Mouse (Mus musculus): ENCODE results near the gene Mpc1. TPM values are rescaled to one million over a fixed set of nuclear protein-coding genes. Genes with fewer than 3 reads are reported as not detected.

Mpc1 gene
- polyA plus RNA-seq, 1 experiment from 2014 or later, result 153 TPM

DNA sequence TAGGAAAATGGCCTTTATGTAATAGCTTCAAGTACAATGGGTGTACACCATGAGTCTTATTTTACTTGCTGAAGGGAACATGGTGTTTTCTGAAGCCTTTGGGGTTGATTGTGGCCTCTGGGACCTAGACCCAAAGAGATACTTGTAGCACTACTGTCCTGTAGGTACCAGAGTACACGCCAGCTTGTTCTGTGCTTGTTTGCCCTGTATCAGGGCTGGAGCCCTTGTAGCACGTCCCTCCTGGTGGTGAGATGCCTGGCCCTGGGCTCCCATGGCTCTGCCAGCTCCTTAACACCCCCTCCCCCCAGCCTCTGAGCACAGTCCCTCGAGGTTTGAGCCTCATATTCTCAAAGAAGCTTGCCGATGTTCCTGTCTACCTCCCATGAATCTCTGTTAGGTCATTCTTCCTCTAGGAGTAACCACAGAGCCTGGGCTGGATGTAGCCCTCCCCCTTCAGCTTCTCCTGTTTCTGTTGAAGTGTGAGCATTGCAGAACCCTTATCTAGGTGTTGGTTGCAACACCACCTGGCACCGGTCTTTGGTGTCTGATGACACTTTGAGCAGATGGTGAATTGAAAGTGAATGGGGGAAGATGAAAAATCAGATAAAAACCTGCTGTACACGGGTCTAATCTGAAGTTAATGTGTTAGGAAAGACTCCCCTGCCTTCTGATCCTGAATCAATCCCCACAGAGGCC is 10.5 kb upstream of the Mpc1 start:
- peaks cover 2% of the 10 kb centered on the region; the same call in 1 of the 2 replicates for H3K27me3 ChIP-seq (ENCODE audit: control insufficient read depth, insufficient read depth, low read length)
- WGBS (ENCODE audit: insufficient replicate concordance), result 39% methylated on average over 6 of the region's 6 CpGs
- no peak overlapping the region for H3K27ac ChIP-seq (ENCODE audit: low read depth, low read length)
- H3K9me3 ChIP-seq (replicated peaks; ENCODE audit: control insufficient read depth, low read length), result no peaks in the 10 kb centered on the region
- no peaks in the 10 kb centered on the region for H3K36me3 ChIP-seq (ENCODE audit: control insufficient read depth, insufficient read depth, low read length)
- ATAC-seq (replicated peaks; ENCODE audit: insufficient number of reproducible peaks, low FRiP score, low TSS enrichment), result no peak
- H3K4me3 ChIP-seq (ENCODE audit: low read depth, low read length), result no peak overlapping the region
- H3K4me1 ChIP-seq (ENCODE audit: control insufficient read depth, insufficient read depth, low read length), result no peaks in the 10 kb centered on the region
- no peak overlapping the region for H3K4me2 ChIP-seq
- no peak overlapping the region for H3K9ac ChIP-seq (ENCODE audit: low read depth, low read length)

- no peaks in the 10 kb centered on the region for H3K4me1 ChIP-seq (ENCODE audit: control insufficient read depth, insufficient read depth, low read length)
- H3K27me3 ChIP-seq (ENCODE audit: control insufficient read depth, insufficient read depth, low read length), result peaks cover 2% of the 10 kb centered on the region; the same call in 1 of the 2 replicates
- no peak overlapping the region for H3K27ac ChIP-seq (ENCODE audit: low read depth, low read length)
- no peak overlapping the region for H3K4me3 ChIP-seq (ENCODE audit: low read depth, low read length)
- no peak overlapping the region for H3K9ac ChIP-seq (ENCODE audit: low read depth, low read length)
- H3K36me3 ChIP-seq (ENCODE audit: control insufficient read depth, insufficient read depth, low read length), result no peaks in the 10 kb centered on the region
- no peak overlapping the region for H3K4me2 ChIP-seq
- no peaks in the 10 kb centered on the region for H3K9me3 ChIP-seq (replicated peaks; ENCODE audit: control insufficient read depth, low read length)
- WGBS (ENCODE audit: insufficient replicate concordance), result 53% methylated on average over 6 of the region's 6 CpGs
- ATAC-seq (replicated peaks; ENCODE audit: insufficient number of reproducible peaks, low FRiP score, low TSS enrichment), result no peak
Measured at GRCm38 (mm10) chr17:8272951-8273350, 9.8 kb upstream of the Mpc1 start.

DNA sequence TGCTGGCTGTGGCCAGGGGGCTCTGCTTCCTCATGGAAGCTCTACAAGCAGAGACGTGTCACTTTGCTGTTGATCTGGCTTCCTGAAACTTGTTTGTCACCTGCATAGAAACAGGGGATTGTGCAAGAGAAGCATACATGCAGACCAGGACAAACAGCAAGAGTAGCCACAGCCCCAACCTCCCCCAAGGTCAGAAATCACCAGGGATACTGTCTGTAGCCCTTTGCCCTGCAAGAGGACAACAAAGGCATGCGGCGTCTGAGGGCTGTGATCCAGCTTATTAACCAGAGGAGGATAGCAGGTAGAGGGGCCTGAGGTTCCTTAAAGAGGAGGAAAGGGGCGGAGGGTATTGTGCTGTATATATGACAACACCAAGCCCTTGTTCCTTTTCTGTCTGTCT is 6.6 kb upstream of the Mpc1 start:
- WGBS (ENCODE audit: insufficient replicate concordance), result 67% methylated on average over 4 of the region's 4 CpGs
- Histone ChIP-seq H3K9me3 (replicated peaks; ENCODE audit: control insufficient read depth, low read length) (no peaks in the 10 kb centered on the region), H3K27ac (ENCODE audit: low read depth, low read length) (no peak overlapping the region), H3K4me2 (no peak overlapping the region), H3K36me3 (ENCODE audit: control insufficient read depth, insufficient read depth, low read length) (no peaks in the 10 kb centered on the region), H3K27me3 (ENCODE audit: control insufficient read depth, insufficient read depth, low read length) (peaks cover 2% of the 10 kb centered on the region; the same call in 1 of the 2 replicates), H3K9ac (ENCODE audit: low read depth, low read length) (no peak overlapping the region), H3K4me1 (ENCODE audit: control insufficient read depth, insufficient read depth, low read length) (no peaks in the 10 kb centered on the region), H3K4me3 (ENCODE audit: low read depth, low read length) (no peak overlapping the region)
- ATAC-seq (replicated peaks; ENCODE audit: insufficient number of reproducible peaks, low FRiP score, low TSS enrichment), result no peak

DNA sequence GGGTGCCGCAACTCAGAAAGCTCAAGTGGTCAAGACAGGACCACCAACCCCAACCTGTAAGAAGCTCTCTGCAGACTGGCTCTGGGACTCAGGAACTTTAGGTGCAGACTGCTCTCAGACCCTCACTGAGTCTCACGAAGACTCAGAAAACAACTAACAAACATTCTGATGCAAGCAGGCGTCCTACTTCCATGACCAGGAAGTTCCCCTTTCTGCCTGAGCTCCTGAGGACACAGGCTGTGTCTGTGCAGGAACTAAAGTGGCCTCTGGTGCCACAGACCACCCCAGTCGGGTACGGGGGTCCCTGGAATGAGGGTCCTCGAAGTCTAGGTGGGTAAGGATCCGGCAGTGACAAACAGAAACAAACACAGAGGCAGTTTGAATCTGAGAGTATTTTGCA is 6.0 kb upstream of the Mpc1 start:
- Histone ChIP-seq H3K4me1 (ENCODE audit: control insufficient read depth, insufficient read depth, low read length) (no peaks in the 10 kb centered on the region), H3K9ac (ENCODE audit: low read depth, low read length) (no peak overlapping the region), H3K27me3 (ENCODE audit: control insufficient read depth, insufficient read depth, low read length) (no peaks in the 10 kb centered on the region; the same call in 1 of the 2 replicates), H3K4me2 (no peak overlapping the region), H3K27ac (ENCODE audit: low read depth, low read length) (no peak overlapping the region), H3K36me3 (ENCODE audit: control insufficient read depth, insufficient read depth, low read length) (no peaks in the 10 kb centered on the region), H3K9me3 (replicated peaks; ENCODE audit: control insufficient read depth, low read length) (no peaks in the 10 kb centered on the region), H3K4me3 (ENCODE audit: low read depth, low read length) (no peak overlapping the region)
- ATAC-seq (replicated peaks; ENCODE audit: insufficient number of reproducible peaks, low FRiP score, low TSS enrichment), result no peak
- WGBS (ENCODE audit: insufficient replicate concordance), result 77% methylated on average over 7 of the region's 7 CpGs

DNA sequence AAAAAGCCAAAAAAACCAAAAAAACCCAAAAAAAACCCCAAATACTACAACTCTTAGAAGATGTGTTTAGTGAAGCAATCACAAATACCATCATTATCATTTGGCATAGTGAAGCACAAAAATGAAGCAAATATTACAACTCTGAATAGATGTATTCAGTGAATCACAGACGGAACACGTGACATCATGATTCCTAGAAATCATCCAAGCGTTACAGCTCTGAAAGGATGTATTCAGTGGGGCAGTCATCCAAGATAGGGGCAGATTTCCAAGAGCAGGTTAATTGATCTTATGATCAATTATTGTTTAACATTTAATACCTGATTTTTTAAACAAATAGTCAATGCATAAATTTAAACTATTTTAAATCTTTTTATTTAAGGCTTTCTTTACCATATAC is 5.4 kb upstream of the Mpc1 start:
- Histone ChIP-seq H3K27ac (ENCODE audit: low read depth, low read length) (no peak overlapping the region), H3K4me1 (ENCODE audit: control insufficient read depth, insufficient read depth, low read length) (no peaks in the 10 kb centered on the region), H3K9me3 (replicated peaks; ENCODE audit: control insufficient read depth, low read length) (no peaks in the 10 kb centered on the region), H3K4me2 (no peak overlapping the region), H3K36me3 (ENCODE audit: control insufficient read depth, insufficient read depth, low read length) (no peaks in the 10 kb centered on the region), H3K27me3 (ENCODE audit: control insufficient read depth, insufficient read depth, low read length) (no peaks in the 10 kb centered on the region), H3K4me3 (ENCODE audit: low read depth, low read length) (no peak overlapping the region), H3K9ac (ENCODE audit: low read depth, low read length) (no peak overlapping the region)
- no peak for ATAC-seq (replicated peaks; ENCODE audit: insufficient number of reproducible peaks, low FRiP score, low TSS enrichment)
- WGBS (ENCODE audit: insufficient replicate concordance), result 79% methylated on average over 3 of the region's 3 CpGs

- H3K36me3 ChIP-seq (ENCODE audit: control insufficient read depth, insufficient read depth, low read length), result no peaks in the 10 kb centered on the region
- no peak overlapping the region for H3K4me2 ChIP-seq
- no peaks in the 10 kb centered on the region for H3K9me3 ChIP-seq (replicated peaks; ENCODE audit: control insufficient read depth, low read length)
- 67% methylated on average over 3 of the region's 3 CpGs for WGBS (ENCODE audit: insufficient replicate concordance)
- H3K4me1 ChIP-seq (ENCODE audit: control insufficient read depth, insufficient read depth, low read length), result no peaks in the 10 kb centered on the region
- H3K27ac ChIP-seq (ENCODE audit: low read depth, low read length), result no peak overlapping the region
- no peak overlapping the region for H3K9ac ChIP-seq (ENCODE audit: low read depth, low read length)
- no peak for ATAC-seq (replicated peaks; ENCODE audit: insufficient number of reproducible peaks, low FRiP score, low TSS enrichment)
- H3K4me3 ChIP-seq (ENCODE audit: low read depth, low read length), result no peak overlapping the region
- H3K27me3 ChIP-seq (ENCODE audit: control insufficient read depth, insufficient read depth, low read length), result no peaks in the 10 kb centered on the region
Measured at GRCm38 (mm10) chr17:8278356-8278755, 4.3 kb upstream of the Mpc1 start.

DNA sequence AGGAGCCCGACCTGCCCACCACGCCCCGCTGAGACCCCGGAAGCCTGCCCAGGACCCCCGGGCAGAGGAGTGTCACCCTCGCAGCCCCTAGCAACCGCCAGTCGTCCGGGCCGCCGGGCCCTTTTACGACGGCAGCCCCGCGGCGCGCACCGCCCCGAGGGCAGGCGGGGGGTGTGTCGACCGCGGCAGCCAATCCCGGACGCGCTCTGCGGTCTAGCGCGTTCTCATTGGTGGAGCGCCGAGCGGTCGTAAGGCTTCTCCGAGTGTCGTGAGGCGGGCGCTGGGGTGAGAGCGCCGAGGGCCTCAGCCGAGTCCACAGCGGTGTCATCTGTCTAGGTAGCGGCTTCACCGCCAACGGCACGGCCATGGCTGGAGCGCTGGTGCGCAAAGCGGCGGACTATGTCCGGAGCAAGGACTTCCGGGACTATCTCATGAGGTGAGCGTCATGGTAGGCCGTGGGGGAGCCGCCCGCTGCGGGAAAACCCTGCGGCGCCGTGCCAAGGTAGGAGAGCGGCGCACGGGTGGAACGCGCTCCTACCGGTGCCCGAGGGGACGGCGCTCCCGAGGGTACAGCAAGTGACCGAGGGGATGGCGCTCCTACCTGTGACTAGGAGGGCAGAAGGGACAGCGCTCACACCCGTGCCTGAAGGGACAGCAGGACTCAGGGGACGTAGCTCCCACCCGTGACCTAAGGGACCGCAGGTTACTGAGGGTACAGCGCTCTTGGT is 986 bp downstream of the Mpc1 start:
- no peaks in the 10 kb centered on the region for H3K27me3 ChIP-seq (ENCODE audit: control insufficient read depth, insufficient read depth, low read length)
- peak overlapping the region; percentile 98 for H3K4me2 ChIP-seq
- peak overlapping the region; percentile 75 for H3K4me3 ChIP-seq (ENCODE audit: low read depth, low read length)
- H3K9ac ChIP-seq (ENCODE audit: low read depth, low read length), result peak overlapping the region; percentile 82
- peak; percentile 98 for ATAC-seq (replicated peaks; ENCODE audit: insufficient number of reproducible peaks, low FRiP score, low TSS enrichment)
- under 1% methylated on average over 77 of the region's 77 CpGs for WGBS (ENCODE audit: insufficient replicate concordance)
- H3K36me3 ChIP-seq (ENCODE audit: control insufficient read depth, insufficient read depth, low read length), result no peaks in the 10 kb centered on the region
- peaks cover 4% of the 10 kb centered on the region for H3K4me1 ChIP-seq (ENCODE audit: control insufficient read depth, insufficient read depth, low read length)
- no peaks in the 10 kb centered on the region for H3K9me3 ChIP-seq (replicated peaks; ENCODE audit: control insufficient read depth, low read length)
- peak overlapping the region; percentile 99 for H3K27ac ChIP-seq (ENCODE audit: low read depth, low read length)

GRCm38 (mm10) chr17:8284254-8284661 is 1.6 kb downstream of the Mpc1 start:
- peak; percentile 20 for ATAC-seq (replicated peaks; ENCODE audit: insufficient number of reproducible peaks, low FRiP score, low TSS enrichment)
- peak overlapping the region; percentile 98 for H3K4me2 ChIP-seq
- under 1% methylated on average over 32 of the region's 32 CpGs for WGBS (ENCODE audit: insufficient replicate concordance)
- no peaks in the 10 kb centered on the region for H3K9me3 ChIP-seq (replicated peaks; ENCODE audit: control insufficient read depth, low read length)
- no peaks in the 10 kb centered on the region for H3K36me3 ChIP-seq (ENCODE audit: control insufficient read depth, insufficient read depth, low read length)
- H3K9ac ChIP-seq (ENCODE audit: low read depth, low read length), result peak overlapping the region; percentile 82
- H3K27ac ChIP-seq (ENCODE audit: low read depth, low read length), result peak overlapping the region; percentile 99
- H3K27me3 ChIP-seq (ENCODE audit: control insufficient read depth, insufficient read depth, low read length), result no peaks in the 10 kb centered on the region
- H3K4me3 ChIP-seq (ENCODE audit: low read depth, low read length), result peak overlapping the region; percentile 75
- peaks cover 4% of the 10 kb centered on the region for H3K4me1 ChIP-seq (ENCODE audit: control insufficient read depth, insufficient read depth, low read length)

Data from heart, embryonic 11.5 days (tissue).